Mouse (Mus musculus) ES-Bruce4 (cell line): ENCODE measurements at regions not wholly inside any gene's neighbourhood (a gene's known extent, or its start where the extent isn't known, plus 50 kb on each side); places are given as distances from the start of the nearest gene placed in this dataset.
"Not testable (repeated sequence)": the region's sequence is repeated elsewhere in the genome, so short reads cannot be mapped to it uniquely, and the experiment has no call there.

Experiments
- H3K27ac ChIP-seq: 2 replicates; pipeline ENCODE4 v1.5.1; 2012; ENCODE audit warnings: low read length, inconsistent platforms; ENCODE audit not compliant: insufficient read depth
- H3K27me3 ChIP-seq: 2 replicates; pipeline ENCODE4 v1.6.1; 2012; ENCODE audit warnings: mild to moderate bottlenecking, low read length, inconsistent platforms; ENCODE audit not compliant: control insufficient read depth, poor library complexity, insufficient read depth, severe bottlenecking
- H3K36me3 ChIP-seq: 2 replicates; pipeline ENCODE4 v1.6.1; 2012; ENCODE audit warnings: inconsistent platforms, mild to moderate bottlenecking, low read length, moderate library complexity; ENCODE audit not compliant: control insufficient read depth, poor library complexity, insufficient read depth, severe bottlenecking
- H3K4me1 ChIP-seq: one replicate; pipeline ENCODE4 v1.8.1; 2011; ENCODE audit warnings: low read length; ENCODE audit not compliant: control insufficient read depth, insufficient read depth
- H3K4me3 ChIP-seq: 2 replicates; pipeline ENCODE4 v1.5.1; 2011; ENCODE audit warnings: low read depth, mild to moderate bottlenecking, low read length
- H3K9ac ChIP-seq: 2 replicates; pipeline ENCODE4 v1.6.1; 2012; ENCODE audit warnings: low read depth, mild to moderate bottlenecking, inconsistent platforms; ENCODE audit not compliant: poor library complexity, severe bottlenecking
- H3K9me3 ChIP-seq: replicated peaks from 2 replicates; pipeline ENCODE4 v1.6.1; 2012; ENCODE audit warnings: mild to moderate bottlenecking, low read length, inconsistent platforms; ENCODE audit not compliant: control insufficient read depth, poor library complexity, insufficient read depth, severe bottlenecking
- CTCF ChIP-seq: IDR thresholded peaks from one replicate; pipeline ENCODE4 v1.8.1; 2011; ENCODE audit warnings: low read depth, low read length
- EP300 ChIP-seq: IDR thresholded peaks from 2 replicates; pipeline ENCODE4 v1.6.1; 2011; ENCODE audit warnings: low read depth, low read length; ENCODE audit not compliant: insufficient read depth
- POLR2A ChIP-seq: IDR thresholded peaks from one replicate; pipeline ENCODE4 v1.8.1; 2011; ENCODE audit warnings: low read length; ENCODE audit not compliant: insufficient read depth

DNA sequence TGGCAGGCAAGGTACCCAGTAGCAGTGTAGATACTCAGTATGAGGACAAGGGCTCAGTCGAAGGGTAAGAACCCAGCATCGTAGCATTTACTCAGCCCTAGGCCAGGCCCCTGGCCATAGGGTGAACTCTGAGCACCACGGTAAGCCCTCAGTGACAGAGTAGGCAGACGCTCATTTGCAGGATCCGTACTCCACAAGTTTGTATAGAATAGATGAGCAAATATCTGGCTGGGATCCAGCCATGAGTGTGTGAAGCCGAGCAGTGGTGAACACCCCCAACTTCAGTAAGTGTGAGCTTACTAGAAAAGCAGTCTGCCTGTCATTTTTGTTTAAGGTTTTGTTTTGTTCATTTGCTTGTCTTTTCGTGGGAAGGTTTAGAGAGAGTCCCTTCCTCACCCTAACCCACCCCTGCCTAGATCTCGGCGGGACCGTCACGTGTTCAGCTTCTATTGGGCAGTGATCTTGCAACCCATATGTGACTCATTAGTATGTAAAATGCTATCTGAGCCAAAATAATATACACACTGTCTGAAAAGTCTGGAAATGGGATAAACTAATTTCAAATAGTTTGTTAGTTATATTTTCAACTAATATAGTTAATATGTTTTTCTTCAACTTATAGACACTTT lies 76.3 kb downstream of the Gm5447 start:
- H3K4me3 ChIP-seq = no peak overlapping the region
- TF ChIP-seq POLR2A (no peak), EP300 (no peak), CTCF (no peak)
- no peaks in the 10 kb centered on the region for H3K36me3 ChIP-seq
- no peak overlapping the region for H3K27ac ChIP-seq
- H3K9me3 ChIP-seq = no peaks in the 10 kb centered on the region; the same call in 1 of the 2 replicates
- no peak overlapping the region for H3K9ac ChIP-seq
- H3K4me1 ChIP-seq = no peaks in the 10 kb centered on the region
- H3K27me3 ChIP-seq = no peaks in the 10 kb centered on the region

DNA sequence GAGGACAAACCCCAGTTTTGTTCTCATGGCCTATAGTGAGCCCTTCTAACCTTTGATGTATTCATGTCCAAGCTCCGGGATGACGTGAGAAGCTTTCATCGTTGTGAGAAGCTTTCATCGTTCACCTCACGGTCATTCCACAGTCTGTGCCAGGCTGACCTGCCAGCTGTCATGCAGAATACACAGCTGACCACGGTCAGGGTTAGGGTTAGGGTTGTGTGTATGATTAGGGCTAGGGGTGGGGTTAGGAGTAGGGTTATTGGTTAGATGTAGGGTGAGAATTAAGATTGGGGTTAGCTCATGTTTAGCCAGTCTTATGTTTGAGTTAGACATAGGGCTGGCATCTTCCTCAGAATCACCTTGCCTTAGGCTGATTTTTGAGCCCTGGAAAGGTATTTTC lies 77.6 kb downstream of the Gm5447 start:
- H3K36me3 ChIP-seq, H3K27me3 ChIP-seq, H3K9ac ChIP-seq, H3K4me3 ChIP-seq, H3K9me3 ChIP-seq, H3K27ac ChIP-seq, H3K4me1 ChIP-seq: not testable (repeated sequence)

DNA sequence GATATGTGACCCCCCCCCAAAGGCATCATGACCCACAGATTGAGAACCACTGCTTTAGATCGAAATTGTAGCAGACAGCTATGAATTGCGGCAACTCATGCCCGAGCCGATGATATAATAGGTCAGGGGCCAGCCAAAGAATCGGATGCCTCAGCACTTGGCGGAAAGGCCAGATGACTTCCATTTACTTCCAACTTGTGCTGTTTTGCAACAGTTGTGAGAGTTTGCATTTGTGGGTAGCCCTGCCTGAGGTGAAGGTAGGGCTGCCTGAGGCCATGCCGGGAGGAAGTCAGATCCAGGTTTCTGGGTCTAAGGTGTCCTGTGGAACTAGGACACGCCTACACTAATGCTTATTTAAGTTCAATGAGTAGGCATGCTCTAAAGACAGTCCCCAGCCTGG lies 80.4 kb downstream of the Gm5447 start:
- Histone ChIP-seq H3K9ac (no peak overlapping the region), H3K4me3 (no peak overlapping the region), H3K4me1 (no peaks in the 10 kb centered on the region), H3K9me3 (no peaks in the 10 kb centered on the region), H3K27ac (no peak overlapping the region), H3K36me3 (no peaks in the 10 kb centered on the region), H3K27me3 (no peaks in the 10 kb centered on the region)
- TF ChIP-seq CTCF = no peak
- TF ChIP-seq POLR2A = no peak
- TF ChIP-seq EP300 = no peak

DNA sequence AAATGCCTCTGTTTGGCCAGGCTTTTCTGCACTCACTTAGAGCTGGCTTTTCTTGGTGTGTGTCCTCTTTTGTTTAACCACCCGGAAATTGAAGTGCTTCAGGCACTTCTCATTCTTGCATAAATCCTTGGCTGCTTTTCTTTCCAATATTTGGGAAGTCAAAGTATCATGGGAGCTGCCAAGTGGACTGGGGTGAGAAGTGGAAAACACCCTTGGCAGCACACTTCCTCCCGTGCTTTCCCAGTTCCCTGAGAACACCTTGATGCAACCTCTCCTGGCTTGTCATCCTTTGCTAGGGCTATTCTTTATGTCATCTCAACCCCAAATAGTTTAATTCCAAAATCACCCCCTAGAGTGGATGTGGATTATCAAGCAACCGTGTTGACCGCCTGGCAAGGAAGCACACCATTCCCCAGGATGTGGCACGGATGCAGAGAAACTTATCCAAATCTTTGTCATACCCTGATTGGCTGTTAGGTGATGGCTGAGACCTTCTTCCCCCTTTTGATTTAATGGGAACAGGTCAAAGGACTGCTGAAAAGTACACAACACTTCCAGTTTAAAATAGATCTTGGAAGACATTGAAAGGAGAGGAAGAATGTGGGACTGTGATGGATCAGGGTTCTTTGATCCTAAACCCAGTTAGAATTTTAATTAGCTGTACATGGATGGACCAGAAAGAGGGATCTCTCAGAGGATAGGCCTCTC lies 81.5 kb downstream of the Gm5447 start:
- TF ChIP-seq POLR2A (no peak), CTCF (no peak), EP300 (no peak)

DNA sequence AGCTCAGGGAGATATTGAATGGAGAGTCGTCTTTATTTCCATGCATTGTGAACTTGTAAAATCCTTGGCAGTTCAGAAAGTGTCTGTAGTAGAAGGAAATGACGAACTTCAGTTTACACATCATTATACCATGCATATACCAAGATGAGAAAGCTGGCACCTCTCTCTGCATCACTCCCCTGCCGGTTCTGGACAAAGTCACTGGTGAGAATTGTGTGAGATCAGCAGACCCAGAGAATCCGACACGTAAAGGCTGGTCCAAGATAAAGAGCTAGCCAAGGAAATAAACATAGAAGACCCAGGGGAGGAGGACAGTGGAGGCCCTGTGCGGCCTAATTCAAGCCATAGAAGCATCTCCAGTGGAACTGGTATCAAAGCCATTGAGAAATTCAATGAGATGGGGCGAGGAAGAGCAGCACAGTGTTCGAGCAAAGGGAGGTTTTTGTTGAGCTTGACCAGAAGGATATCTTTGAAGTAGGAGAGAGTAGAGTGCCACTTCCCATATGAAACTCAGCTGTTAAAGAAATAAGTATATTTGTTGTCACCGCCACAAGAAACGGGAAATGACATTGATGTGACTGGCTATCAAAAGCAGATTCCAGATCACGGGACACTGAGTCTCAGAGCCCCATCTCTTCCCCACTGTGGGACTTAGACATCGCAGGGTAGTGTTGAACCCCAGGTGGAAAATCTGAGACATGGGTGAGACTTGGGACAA lies 82.3 kb downstream of the Gm5447 start:
- H3K27ac ChIP-seq = no peak overlapping the region
- no peaks in the 10 kb centered on the region for H3K36me3 ChIP-seq
- H3K4me1 ChIP-seq = no peaks in the 10 kb centered on the region
- H3K9ac ChIP-seq = no peak overlapping the region
- no peak for TF ChIP-seq EP300
- no peak for TF ChIP-seq POLR2A
- TF ChIP-seq CTCF = no peak
- H3K9me3 ChIP-seq = no peaks in the 10 kb centered on the region
- H3K27me3 ChIP-seq = no peaks in the 10 kb centered on the region
- H3K4me3 ChIP-seq = no peak overlapping the region

More for the DNA sequence above, 81.5 kb downstream of the Gm5447 start:
- Histone ChIP-seq H3K27me3 (no peaks in the 10 kb centered on the region), H3K9ac (no peak overlapping the region), H3K9me3 (no peaks in the 10 kb centered on the region), H3K36me3 (no peaks in the 10 kb centered on the region), H3K4me3 (no peak overlapping the region), H3K27ac (no peak overlapping the region), H3K4me1 (no peaks in the 10 kb centered on the region)

DNA sequence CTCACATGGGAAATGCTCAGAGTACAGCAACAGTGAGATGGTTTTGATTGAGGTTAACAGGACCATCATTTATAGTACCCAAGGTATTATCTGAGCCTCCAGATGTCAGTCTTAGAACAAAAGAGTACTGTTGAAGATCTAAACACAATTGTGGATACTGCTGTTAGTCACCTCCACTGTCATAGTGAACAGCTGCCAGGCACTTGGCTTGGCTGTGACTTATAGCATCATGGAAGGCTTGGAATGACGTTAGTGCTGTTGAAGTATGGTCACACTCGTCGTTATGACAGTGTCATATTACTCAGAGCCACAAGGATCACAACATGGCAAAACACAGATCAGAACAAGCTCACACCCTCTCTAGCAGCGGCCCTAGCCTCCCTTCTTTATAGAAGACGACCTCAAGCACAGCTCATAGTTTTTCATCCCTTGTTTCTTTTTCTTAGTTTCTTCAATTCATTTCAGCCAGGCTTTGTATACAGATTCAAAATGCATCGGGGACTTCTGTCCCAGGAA lies 87.0 kb downstream of the Gm5447 start:
- Histone ChIP-seq H3K4me3 (no peak overlapping the region), H3K4me1 (no peaks in the 10 kb centered on the region), H3K27me3 (no peaks in the 10 kb centered on the region), H3K27ac (no peak overlapping the region), H3K9ac (no peak overlapping the region), H3K36me3 (no peaks in the 10 kb centered on the region), H3K9me3 (no peaks in the 10 kb centered on the region)
- TF ChIP-seq EP300 (no peak), POLR2A (no peak), CTCF (no peak)
